ENCODE assay signal across 24 mouse cellular contexts in genomic region chr7:47157743-47158142, GRCm38 (mm10). TPM values are rescaled to one million over a fixed set of nuclear protein-coding genes. Genes with fewer than 3 reads are reported as not detected.
"Had no signal": no experiment of that assay in that cellular context is flagged by ENCODE, and none has a peak within 500 bp of the region (broad histone marks: within the 10 kb centered on the region; RNA-seq: fewer than 3 reads in every experiment).

No protein-coding gene starts in this region.

- H3K4me2 ChIP-seq: intestine, embryonic 15.5 days; limb, embryonic 13.5 days; neural tube, embryonic 12.5 days had no signal

- H3K27me3 ChIP-seq: limb, embryonic 13.5 days; neural tube, embryonic 12.5 days had no signal

- H3K4me3 ChIP-seq: intestine, embryonic 15.5 days; layer of hippocampus, adult 2 months; limb, embryonic 13.5 days; midbrain, embryonic 10.5 days; neural tube, embryonic 12.5 days had no signal

- H3K9me3 ChIP-seq: intestine, embryonic 15.5 days; limb, embryonic 13.5 days; midbrain, embryonic 10.5 days; neural tube, embryonic 12.5 days had no signal

- DNase-seq: kidney, adult 2 months; kidney, postnatal 4 days; left cerebral cortex, postnatal 4 days; lung, adult 18-20 months; midbrain, embryonic 14.5 days; right cerebral cortex, postnatal 14 days; thymus, adult 2 months; thymus, postnatal 25 days had no signal

- H3K4me1 ChIP-seq: intestine, embryonic 15.5 days; neural tube, embryonic 12.5 days had no signal

- ATAC-seq: intestine, embryonic 15.5 days had no signal

- H3K27ac ChIP-seq: intestine, embryonic 15.5 days; kidney, postnatal 0 days; layer of hippocampus, adult 2 months; limb, embryonic 13.5 days; liver, embryonic 14.5 days; midbrain, embryonic 10.5 days; neural tube, embryonic 12.5 days had no signal

- H3K36me3 ChIP-seq: intestine, embryonic 15.5 days; limb, embryonic 13.5 days; midbrain, embryonic 10.5 days; neural tube, embryonic 12.5 days had no signal

- H3K9ac ChIP-seq: intestine, embryonic 15.5 days; limb, embryonic 13.5 days; liver, embryonic 14.5 days; neural tube, embryonic 12.5 days had no signal

RNA-seq across cellular contexts. Expression of gene Ptpn5, which starts 24.3 kb away (rescaled TPM):
- total RNA-seq: liver, adult 2 months had no signal
- polyA plus RNA-seq: liver, embryonic 14.5 days had no signal

RNA-seq across cellular contexts. Expression of gene Mrgpra6, which starts 47.0 kb away (rescaled TPM):
- total RNA-seq: layer of hippocampus, adult 2 months; layer of hippocampus, postnatal 10 days; left cerebral cortex, adult 18-20 months; left cerebral cortex, postnatal 10 days; left cerebral cortex, postnatal 4 days; liver, adult 2 months had no signal
- polyA plus RNA-seq: intestine, embryonic 15.5 days; kidney, adult 2 months; kidney, postnatal 0 days; limb, embryonic 13.5 days; liver, adult 2 months; liver, embryonic 14.5 days; lung, embryonic 16.5 days; midbrain, embryonic 10.5 days; midbrain, embryonic 14.5 days; neural tube, embryonic 12.5 days; spleen, adult 2 months; stomach, embryonic 14.5 days; testis, adult 2 months; thymus, adult 2 months; urinary bladder, adult 2 months had no signal
